Mouse (Mus musculus) spleen, postnatal 0 days (tissue): ENCODE data around the gene Trim28. TPM values are rescaled to one million over a fixed set of nuclear protein-coding genes. Genes with fewer than 3 reads are reported as not detected.

Experiments used
- polyA plus RNA-seq: library from polyadenylated mRNA; unstranded; fragments of >200 nt; fragmentation: Nextera tagmentation; extraction: Ambion mirVana; gene quantifications from 2 replicates; pipeline ENCODE4 v1.2.1, GENCODE M21; 2015

Gene Trim28
- 127 and 136 TPM in 2 replicates for polyA plus RNA-seq

GRCm38 (mm10) chr7:12998851-12999250, at the start of gene Trim28:
Gene Trim28, plus strand, starts transcription at chr7:12999114.

DNA sequence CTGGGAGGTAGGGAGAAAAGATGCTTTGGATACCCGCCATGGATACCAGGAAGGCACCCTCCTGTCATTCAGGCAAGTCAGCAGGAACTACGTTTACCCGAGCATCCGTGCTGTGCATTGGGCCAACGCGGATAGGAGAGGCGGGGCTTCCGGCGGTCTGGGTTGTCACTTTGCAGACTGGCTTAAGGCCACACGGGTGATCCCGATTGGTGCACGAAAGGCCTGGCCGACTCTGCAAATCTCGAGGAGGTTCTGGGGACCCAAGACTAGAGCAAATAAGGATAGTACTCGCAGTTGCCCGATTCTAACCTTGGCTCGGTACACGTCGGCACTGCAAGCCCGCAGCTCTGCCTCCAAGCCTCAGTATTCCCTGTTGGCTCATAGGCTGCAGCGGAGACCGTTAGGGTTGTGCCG, 33.2 kb upstream of the Trim28 start, which contains the start of gene Zfp324:
TSS of gene Zfp324 (plus strand) at position 161 of the 414 bp plus-strand sequence.

GRCm38 (mm10) chr7:12977682-12978389, 21.1 kb upstream of the Trim28 start, which contains the start of gene Zfp446:
Gene Zfp446, plus strand, starts transcription at chr7:12977848.

GRCm38 (mm10) chr7:12998053-12998452, 861 bp upstream of the Trim28 start, which contains the start of gene Slc27a5:
Gene Slc27a5, minus strand, starts transcription at chr7:12998192.

DNA sequence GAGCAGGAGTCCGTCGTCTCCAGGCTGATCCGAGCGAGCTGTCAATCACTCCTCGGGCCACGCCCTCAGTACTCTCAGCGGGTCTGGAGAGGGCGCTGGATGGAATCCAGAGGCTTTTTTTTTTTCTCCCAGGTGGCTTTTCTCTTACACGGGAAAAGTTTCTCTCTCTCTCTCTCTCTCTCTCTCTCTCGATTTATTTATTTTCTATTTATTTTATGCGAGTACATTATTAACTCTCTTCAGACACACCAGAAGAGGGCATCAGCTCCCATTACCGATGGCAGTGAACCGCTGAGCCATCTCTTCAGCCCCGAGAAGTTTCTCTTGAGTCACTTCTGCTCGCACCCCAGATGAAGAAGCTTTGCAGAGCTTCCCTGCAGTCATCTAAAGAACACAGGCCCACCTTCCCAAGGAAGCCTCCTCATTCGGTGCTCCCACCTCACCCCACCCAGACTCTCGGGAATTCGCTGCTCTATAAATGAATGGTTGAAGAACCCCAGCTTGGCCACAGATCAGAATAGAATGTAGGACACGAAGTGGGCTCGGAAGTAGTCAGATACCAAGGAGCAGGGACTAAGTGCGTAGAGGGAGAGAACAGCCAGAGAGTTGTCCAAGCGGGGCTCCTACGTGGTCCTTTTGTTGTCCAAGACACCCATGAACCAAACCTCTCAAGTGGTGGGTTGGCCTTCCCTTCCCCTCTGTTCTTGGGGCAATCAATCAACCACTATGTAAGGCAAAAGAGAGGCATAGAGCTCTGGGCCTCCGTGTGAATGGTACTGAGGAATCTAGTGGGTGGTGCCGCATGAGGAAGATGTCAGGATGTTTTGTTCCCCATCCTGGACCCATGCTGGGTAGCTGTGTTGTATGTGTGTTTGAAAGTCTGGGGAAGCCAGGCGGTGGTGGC, 11.3 kb downstream of the Trim28 start, which contains the start of gene Zbtb45:
TSS of gene Zbtb45 (minus strand) at position 30 of the 904 bp plus-strand sequence.

GRCm38 (mm10) chr7:13034148-13034977, 35.4 kb downstream of the Trim28 start, which contains the start of gene Chmp2a:
Gene Chmp2a, minus strand, starts transcription at chr7:13034807.

GRCm38 (mm10) chr7:13037901-13038555, 39.1 kb downstream of the Trim28 start, which contains the start of gene Ube2m:
Gene Ube2m, minus strand, starts transcription at chr7:13038275.

GRCm38 (mm10) chr7:13054287-13055010, 55.5 kb downstream of the Trim28 start, which contains the start of gene Mzf1:
Gene Mzf1, minus strand, starts transcription at chr7:13054764.

Other genes with a start within 250 kb of the Trim28 start
- gene Zscan18, start 195.5 kb upstream of the Trim28 start, polyA plus RNA-seq = 0.49 and 0.86 TPM in 2 replicates
- 5.1 and 5.9 TPM in 2 replicates for gene Zfp329, start 180.3 kb upstream of the Trim28 start, polyA plus RNA-seq
- gene Zfp110, start 164.4 kb upstream of the Trim28 start, polyA plus RNA-seq = 13.2 and 14.4 TPM in 2 replicates
- gene Zfp128, start 117.9 kb upstream of the Trim28 start, polyA plus RNA-seq = 0.88 and 1.4 TPM in 2 replicates
- 3.8 and 4.0 TPM in 2 replicates for gene Zscan22, start 101.3 kb upstream of the Trim28 start, polyA plus RNA-seq
- 1,111 and 1,114 TPM in 2 replicates for gene Rps5, start 76.8 kb upstream of the Trim28 start, polyA plus RNA-seq
- 0.06 and 0.12 TPM in 2 replicates for gene Rnf225, start 71.7 kb upstream of the Trim28 start, polyA plus RNA-seq
- 3.1 and 3.2 TPM in 2 replicates for gene Zfp324, start 33.3 kb upstream of the Trim28 start, polyA plus RNA-seq
- 2.8 and 3.1 TPM in 2 replicates for gene Zfp446, start 21.3 kb upstream of the Trim28 start, polyA plus RNA-seq
- 0.08 TPM in 1 of 2 replicates, not detected in the other for gene Slc27a5, start 922 bp upstream of the Trim28 start, polyA plus RNA-seq
- gene Zbtb45, start 10.9 kb downstream of the Trim28 start, polyA plus RNA-seq = 13.7 and 13.9 TPM in 2 replicates
- 158 and 162 TPM in 2 replicates for gene Chmp2a, start 35.7 kb downstream of the Trim28 start, polyA plus RNA-seq
- gene Ube2m, start 39.2 kb downstream of the Trim28 start, polyA plus RNA-seq = 75.4 and 75.6 TPM in 2 replicates
- gene Mzf1, start 55.6 kb downstream of the Trim28 start, polyA plus RNA-seq = 0.36 and 1.1 TPM in 2 replicates
- not detected in 2 replicates for gene Vmn1r85, start 96.1 kb downstream of the Trim28 start, polyA plus RNA-seq
- not detected in 2 replicates for gene Vmn1r86, start 120.8 kb downstream of the Trim28 start, polyA plus RNA-seq
- not detected in 2 replicates for gene Vmn1r87, start 141.0 kb downstream of the Trim28 start, polyA plus RNA-seq
- gene Vmn1r88, start 160.5 kb downstream of the Trim28 start, polyA plus RNA-seq = 0.04 TPM in 1 of 2 replicates, not detected in the other
- gene Vmn1r89, start 213.9 kb downstream of the Trim28 start, polyA plus RNA-seq = not detected in 2 replicates